Mouse (Mus musculus): ENCODE data around the gene Gm6502.
"Not testable (repeated sequence)": the region's sequence is repeated elsewhere in the genome, so short reads cannot be mapped to it uniquely, and the experiment has no call there.

Gene Gm6502

GRCm38 (mm10) chr5:94314135-94314534, at the start of gene Gm6502:
Gm6502 (plus strand) TSS chr5:94314435.
- DNase-seq, result not testable (repeated sequence)

DNA sequence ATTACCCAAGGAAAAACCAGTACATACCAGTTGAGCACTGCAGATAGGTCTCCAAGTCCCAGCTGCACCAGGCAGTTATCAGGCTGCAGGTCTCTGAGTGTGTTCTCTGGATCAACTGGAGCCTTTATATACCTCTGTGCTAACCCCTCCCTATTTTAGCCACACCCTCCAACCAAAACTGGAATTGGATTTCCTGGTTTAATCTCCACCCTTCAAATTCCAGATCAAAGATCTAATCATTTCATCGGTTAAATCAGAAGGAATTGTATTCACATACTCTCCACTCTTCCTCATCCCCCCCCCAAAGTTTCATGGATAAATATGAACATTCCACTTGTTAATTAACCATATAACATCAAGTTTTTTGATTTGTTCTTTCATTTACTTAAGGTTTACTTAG, 7.5 kb upstream of the Gm6502 start, which contains the start of gene A430089I19Rik:
TSS of gene A430089I19Rik (minus strand) at position 101 of the 400 bp plus-strand sequence.
- DNase-seq, result not testable (repeated sequence)

DNA sequence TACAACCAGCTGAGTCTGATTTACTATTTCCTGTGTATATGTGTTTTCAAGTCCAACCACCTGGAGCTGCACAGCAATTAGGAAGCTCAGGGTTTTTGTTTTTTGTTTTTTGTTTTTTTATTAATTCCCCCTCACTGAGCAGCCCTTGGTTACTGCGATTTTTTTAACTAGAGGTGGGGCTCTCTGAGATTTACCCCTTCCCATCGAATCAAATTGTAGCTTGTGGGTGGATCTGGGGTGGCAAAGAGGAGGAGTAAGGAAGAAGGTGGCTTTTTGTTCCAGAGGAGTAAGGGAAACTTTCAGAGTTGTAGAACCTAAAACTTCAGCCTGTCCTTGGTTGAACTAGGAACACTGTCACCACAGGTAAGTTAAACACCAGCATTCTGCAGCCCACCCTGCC, 25.2 kb downstream of the Gm6502 start, which contains the start of gene AA792892:
TSS of gene AA792892 (plus strand) at position 301 of the 400 bp plus-strand sequence.
- DNase-seq, result not testable (repeated sequence)
